Mouse (Mus musculus): ENCODE measurements around the gene Tmem86b. TPM values are rescaled to one million over a fixed set of nuclear protein-coding genes. Genes with fewer than 3 reads are reported as not detected.

Tmem86b gene
- polyA plus RNA-seq, 1 experiment from 2014 or later, result 2.3 TPM

Small RNA genes lying within 50 kb of the gene (microRNA-seq; reads per million reads assigned to microRNA genes)
- gene Gm23577, result not detected

Other genes with a start within 250 kb of the Tmem86b start
- 0.08 TPM in 1 of 2 replicates, not detected in the other for gene Gp6, start 233.7 kb downstream of the Tmem86b start, polyA plus RNA-seq (2015; fragmentation: Nextera tagmentation; extraction: Ambion mirVana)
- 38.2 and 41.9 TPM in 2 replicates for gene Rdh13, start 185.8 kb downstream of the Tmem86b start, polyA plus RNA-seq (2015; fragmentation: Nextera tagmentation; extraction: Ambion mirVana)
- gene Eps8l1, start 170.7 kb downstream of the Tmem86b start, polyA plus RNA-seq (2015; fragmentation: Nextera tagmentation; extraction: Ambion mirVana), result 13.1 and 14.1 TPM in 2 replicates
- gene Ppp1r12c, start 129.7 kb downstream of the Tmem86b start, polyA plus RNA-seq (2015; fragmentation: Nextera tagmentation; extraction: Ambion mirVana), result 38.8 and 44.6 TPM in 2 replicates
- 22.8 and 29.5 TPM in 2 replicates for gene Tnnt1, start 115.0 kb downstream of the Tmem86b start, polyA plus RNA-seq (2015; fragmentation: Nextera tagmentation; extraction: Ambion mirVana)
- gene Tnni3, start 107.2 kb downstream of the Tmem86b start, polyA plus RNA-seq (2015; fragmentation: Nextera tagmentation; extraction: Ambion mirVana), result 1.8 and 2.4 TPM in 2 replicates
- 1.8 and 2.1 TPM in 2 replicates for gene Dnaaf3, start 99.0 kb downstream of the Tmem86b start, polyA plus RNA-seq (2015; fragmentation: Nextera tagmentation; extraction: Ambion mirVana)
- 77.0 and 94.1 TPM in 2 replicates for gene Syt5, start 83.9 kb downstream of the Tmem86b start, polyA plus RNA-seq (2015; fragmentation: Nextera tagmentation; extraction: Ambion mirVana)
- gene Ptprh, start 27.4 kb downstream of the Tmem86b start, polyA plus RNA-seq (2015; fragmentation: Nextera tagmentation; extraction: Ambion mirVana), result 0.43 and 0.65 TPM in 2 replicates
- 8.3 and 8.9 TPM in 2 replicates for gene Ppp6r1, start 27.6 kb upstream of the Tmem86b start, polyA plus RNA-seq (2015; fragmentation: Nextera tagmentation; extraction: Ambion mirVana)
- gene Hspbp1, start 53.6 kb upstream of the Tmem86b start, polyA plus RNA-seq (2015; fragmentation: Nextera tagmentation; extraction: Ambion mirVana), result 156 and 173 TPM in 2 replicates
- 6.5 and 6.8 TPM in 2 replicates for gene Brsk1, start 59.2 kb upstream of the Tmem86b start, polyA plus RNA-seq (2015; fragmentation: Nextera tagmentation; extraction: Ambion mirVana)
- 0.13 and 0.14 TPM in 2 replicates for gene Tmem150b, start 93.8 kb upstream of the Tmem86b start, polyA plus RNA-seq (2015; fragmentation: Nextera tagmentation; extraction: Ambion mirVana)
- 56.9 and 58.2 TPM in 2 replicates for gene Kmt5c, start 108.7 kb upstream of the Tmem86b start, polyA plus RNA-seq (2015; fragmentation: Nextera tagmentation; extraction: Ambion mirVana)
- gene Cox6b2, start 121.7 kb upstream of the Tmem86b start, polyA plus RNA-seq (2015; fragmentation: Nextera tagmentation; extraction: Ambion mirVana), result 26.3 and 38.6 TPM in 2 replicates
- not detected in 2 replicates for gene Fam71e2, start 139.9 kb upstream of the Tmem86b start, polyA plus RNA-seq (2015; fragmentation: Nextera tagmentation; extraction: Ambion mirVana)
- 0.90 and 1.0 TPM in 2 replicates for gene Il11, start 151.4 kb upstream of the Tmem86b start, polyA plus RNA-seq (2015; fragmentation: Nextera tagmentation; extraction: Ambion mirVana)
- gene Tmem190, start 151.5 kb upstream of the Tmem86b start, polyA plus RNA-seq (2015; fragmentation: Nextera tagmentation; extraction: Ambion mirVana), result not detected in 2 replicates
- 6.8 and 9.9 TPM in 2 replicates for gene Tmem238, start 158.2 kb upstream of the Tmem86b start, polyA plus RNA-seq (2015; fragmentation: Nextera tagmentation; extraction: Ambion mirVana)
- gene Rpl28, start 161.5 kb upstream of the Tmem86b start, polyA plus RNA-seq (2015; fragmentation: Nextera tagmentation; extraction: Ambion mirVana), result 224 and 255 TPM in 2 replicates
- gene Ube2s, start 181.2 kb upstream of the Tmem86b start, polyA plus RNA-seq (2015; fragmentation: Nextera tagmentation; extraction: Ambion mirVana), result 252 and 275 TPM in 2 replicates
- gene Shisa7, start 213.3 kb upstream of the Tmem86b start, polyA plus RNA-seq (2015; fragmentation: Nextera tagmentation; extraction: Ambion mirVana), result 10.6 and 11.3 TPM in 2 replicates
- 3.7 and 5.9 TPM in 2 replicates for gene Isoc2b, start 238.8 kb upstream of the Tmem86b start, polyA plus RNA-seq (2015; fragmentation: Nextera tagmentation; extraction: Ambion mirVana)
- 0.51 and 0.79 TPM in 2 replicates for gene Isoc2a, start 245.7 kb upstream of the Tmem86b start, polyA plus RNA-seq (2015; fragmentation: Nextera tagmentation; extraction: Ambion mirVana)

All from neural tube, embryonic 15.5 days (tissue).